Mouse (Mus musculus) hindbrain, embryonic 13.5 days (tissue): ENCODE results near the gene Map3k13. TPM values are rescaled to one million over a fixed set of nuclear protein-coding genes. Genes with fewer than 3 reads are reported as not detected.
A peak's percentile ranks its signal among the peaks of the same experiment; 100 is the strongest.

ENCODE experiments used
- ATAC-seq: fragments of 200-750 bp; cut with Nextera tagmentation; 2 replicates; pipeline ENCODE4 v1.8.0; 2017; ENCODE audit warnings: moderate TSS enrichment; ENCODE audit not compliant: low FRiP score
- H3K27ac ChIP-seq: fragments of 300-500 bp; sonication (generic); 2 replicates; pipeline ENCODE4 v1.5.1; 2015; ENCODE audit warnings: inconsistent platforms, mild to moderate bottlenecking, moderate library complexity
- H3K27me3 ChIP-seq: fragments of 300-500 bp; sonication (generic); 2 replicates; pipeline ENCODE4 v1.6.1; 2015; ENCODE audit warnings: mild to moderate bottlenecking, inconsistent platforms
- H3K36me3 ChIP-seq: fragments of 300-500 bp; sonication (generic); 2 replicates; pipeline ENCODE4 v1.6.1; 2015; ENCODE audit warnings: mild to moderate bottlenecking, inconsistent platforms
- H3K4me1 ChIP-seq: fragments of 300-500 bp; sonication (generic); replicated peaks from 2 replicates; pipeline ENCODE4 v1.6.1; 2015; ENCODE audit warnings: inconsistent platforms
- H3K4me2 ChIP-seq: fragments of 300-500 bp; sonication (generic); 2 replicates; pipeline ENCODE4 v1.6.1; 2015; ENCODE audit warnings: inconsistent platforms, mild to moderate bottlenecking, moderate library complexity
- H3K4me3 ChIP-seq: fragments of 300-500 bp; sonication (generic); 2 replicates; pipeline ENCODE4 v1.5.1; 2015; ENCODE audit warnings: mild to moderate bottlenecking, inconsistent platforms
- H3K9ac ChIP-seq: fragments of 300-500 bp; sonication (generic); 2 replicates; pipeline ENCODE4 v1.6.1; 2015; ENCODE audit warnings: mild to moderate bottlenecking, inconsistent platforms
- H3K9me3 ChIP-seq: fragments of 300-500 bp; sonication (generic); 2 replicates; pipeline ENCODE4 v1.6.1; 2016; ENCODE audit warnings: inconsistent platforms
- WGBS: fragments of 180-500 bp; shearing (Covaris S2); methylation state at CpG from one replicate; pipeline ENCODE4 v1.1.7; 2015; 5-methylcytosine and 5-hydroxymethylcytosine counted together
- polyA plus RNA-seq: library from polyadenylated mRNA; unstranded; fragments of >200 nt; fragmentation: Nextera tagmentation; extraction: Ambion mirVana; gene quantifications from 2 replicates; pipeline ENCODE4 v1.2.1, GENCODE M21; 2015

The Map3k13 gene
- polyA plus RNA-seq, 1 experiment from 2014 or later: 8.2 TPM

- Histone ChIP-seq H3K27me3 (no peaks in the 10 kb centered on the region), H3K4me1 (peaks cover 10% of the 10 kb centered on the region; the same call in 1 of the 2 replicates), H3K4me3 (no peak overlapping the region), H3K4me2 (no peak overlapping the region), H3K9ac (no peak overlapping the region), H3K9me3 (no peaks in the 10 kb centered on the region), H3K27ac (no peak overlapping the region), H3K36me3 (no peaks in the 10 kb centered on the region)
- 90% methylated on average over 8 of the region's 8 CpGs for WGBS
- no peak for ATAC-seq
Measured at GRCm38 (mm10) chr16:21834866-21835583, 40.9 kb downstream of the Map3k13 start.

GRCm38 (mm10) chr16:21835584-21835931 is 41.4 kb downstream of the Map3k13 start:
- ATAC-seq: no peak
- H3K9me3 ChIP-seq: no peaks in the 10 kb centered on the region
- no peak overlapping the region for H3K27ac ChIP-seq
- peaks cover 10% of the 10 kb centered on the region; the same call in 1 of the 2 replicates for H3K4me1 ChIP-seq
- no peak overlapping the region for H3K9ac ChIP-seq
- H3K36me3 ChIP-seq: no peaks in the 10 kb centered on the region
- no peak overlapping the region for H3K4me3 ChIP-seq
- WGBS: 55% methylated on average over 7 of the region's 7 CpGs
- H3K4me2 ChIP-seq: no peak overlapping the region
- H3K27me3 ChIP-seq: no peaks in the 10 kb centered on the region

DNA sequence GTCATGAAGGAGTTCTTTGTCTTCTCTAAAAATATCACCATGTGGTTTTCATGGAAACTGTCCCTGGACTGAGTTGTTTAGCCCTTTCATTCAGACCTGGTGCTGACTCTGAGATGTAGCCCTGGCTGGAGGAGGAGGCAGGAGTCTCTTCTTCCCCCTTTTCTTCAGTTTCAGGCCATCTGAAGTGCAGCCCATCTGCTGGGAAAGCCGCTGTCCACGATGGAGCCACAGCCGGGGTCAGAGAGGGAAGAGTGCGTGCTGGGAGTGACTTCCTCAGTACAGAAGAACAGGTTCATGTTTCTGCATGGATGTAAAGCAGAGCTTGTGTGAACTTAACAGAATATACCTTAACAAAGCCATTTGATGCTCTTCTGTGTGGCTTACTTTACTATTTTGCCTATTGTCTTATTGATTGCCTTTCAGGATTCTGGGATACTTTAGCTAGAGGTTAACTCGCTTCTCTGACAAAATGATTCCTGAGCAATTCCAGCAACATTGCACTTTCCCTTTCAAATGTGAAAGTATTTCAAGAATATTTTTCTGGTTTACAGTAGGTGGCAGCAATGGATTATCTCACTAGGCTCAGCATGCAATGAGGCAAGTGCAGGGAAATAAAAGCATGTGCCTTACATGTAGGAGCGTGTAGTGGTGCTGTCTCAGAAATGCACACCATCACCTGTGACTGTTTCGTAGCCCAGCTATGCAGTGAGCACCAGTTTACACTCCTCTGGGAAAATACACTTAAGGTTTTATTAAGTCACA is 42.3 kb downstream of the Map3k13 start:
- peak; percentile 73 for ATAC-seq
- WGBS: 70% methylated on average over 7 of the region's 7 CpGs
- Histone ChIP-seq H3K27me3 (no peaks in the 10 kb centered on the region), H3K36me3 (no peaks in the 10 kb centered on the region), H3K27ac (no peak overlapping the region), H3K4me3 (no peak overlapping the region), H3K4me1 (peaks cover 10% of the 10 kb centered on the region; the same call in 1 of the 2 replicates), H3K9me3 (no peaks in the 10 kb centered on the region), H3K9ac (no peak overlapping the region), H3K4me2 (no peak overlapping the region)

DNA sequence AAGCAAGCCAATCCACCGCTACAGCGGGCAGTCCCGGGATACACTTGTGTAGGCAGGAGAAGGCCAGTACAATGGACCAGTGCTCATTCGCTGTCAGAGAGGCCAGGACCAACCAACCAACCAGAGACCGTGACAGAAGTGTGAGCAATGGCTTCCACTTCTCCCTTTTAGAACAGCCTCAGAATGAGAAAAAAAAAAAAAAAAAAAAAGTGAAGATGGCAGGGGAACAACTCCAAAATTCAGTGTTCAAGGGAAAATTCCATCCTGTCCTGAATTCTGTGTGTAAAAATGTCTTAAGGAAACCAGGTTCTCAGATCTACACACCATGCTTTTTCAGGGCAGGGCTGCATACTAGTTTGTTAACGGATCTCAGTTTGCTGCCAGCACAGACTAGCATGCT is 43.5 kb downstream of the Map3k13 start:
- no peaks in the 10 kb centered on the region for H3K9me3 ChIP-seq
- no peak overlapping the region for H3K4me2 ChIP-seq
- no peaks in the 10 kb centered on the region for H3K27me3 ChIP-seq
- H3K9ac ChIP-seq: no peak overlapping the region
- H3K36me3 ChIP-seq: no peaks in the 10 kb centered on the region
- H3K27ac ChIP-seq: no peak overlapping the region
- WGBS: 85% methylated on average over 6 of the region's 6 CpGs
- ATAC-seq: no peak
- H3K4me1 ChIP-seq: peaks cover 10% of the 10 kb centered on the region; the same call in 1 of the 2 replicates
- H3K4me3 ChIP-seq: no peak overlapping the region

- Histone ChIP-seq H3K27me3 (no peaks in the 10 kb centered on the region), H3K4me1 (peaks cover 28% of the 10 kb centered on the region), H3K27ac (peak overlapping the region; percentile 93), H3K4me2 (peak overlapping the region; percentile 63), H3K9me3 (no peaks in the 10 kb centered on the region), H3K9ac (peak overlapping the region; percentile 83), H3K4me3 (peak overlapping the region; percentile 57), H3K36me3 (no peaks in the 10 kb centered on the region)
- peak; percentile 99 for ATAC-seq
- 0% methylated on average over 16 of the region's 16 CpGs for WGBS
Measured at GRCm38 (mm10) chr16:21845800-21846671, 51.9 kb downstream of the Map3k13 start.

DNA sequence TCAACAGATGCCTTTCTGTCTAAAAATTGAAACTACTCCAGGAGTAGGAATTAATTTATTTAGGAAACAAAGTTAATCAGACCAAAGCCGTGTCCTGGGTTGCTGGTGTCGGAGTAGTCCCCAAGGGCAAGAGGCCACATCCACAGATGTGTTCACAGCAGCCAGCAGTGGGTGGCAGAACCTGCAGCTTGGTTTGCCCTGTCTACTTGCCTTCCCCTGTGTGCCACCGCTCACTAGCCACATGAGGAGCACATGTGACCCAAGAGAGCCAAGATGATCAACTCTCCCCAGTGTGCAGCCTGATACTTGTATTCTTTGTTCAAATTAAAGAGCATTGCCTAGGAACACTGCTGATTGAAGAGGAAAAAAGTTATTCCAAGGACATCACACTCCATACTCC is 54.3 kb downstream of the Map3k13 start:
- 61% methylated on average over 3 of the region's 3 CpGs for WGBS

DNA sequence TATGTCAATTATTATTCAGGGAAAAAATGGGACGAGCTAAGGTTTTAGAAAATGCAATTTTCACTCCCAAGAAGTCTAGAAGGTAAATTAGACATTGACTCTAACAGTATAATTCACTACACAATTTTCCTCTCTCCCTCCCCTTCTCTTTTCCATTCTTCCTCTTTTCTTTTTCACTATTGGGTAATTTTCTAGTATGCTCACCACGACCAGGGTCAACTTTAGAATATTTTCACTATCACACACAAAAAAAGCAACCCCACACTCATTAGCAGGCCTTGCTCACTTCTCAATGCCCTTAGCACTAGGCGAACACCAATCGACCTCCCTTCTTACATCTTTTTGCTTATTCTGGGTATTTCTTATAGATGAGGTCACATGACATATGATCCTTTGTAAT is 54.7 kb downstream of the Map3k13 start:
- Histone ChIP-seq H3K4me1 (peaks cover 52% of the 10 kb centered on the region), H3K9ac (no peak overlapping the region), H3K4me2 (no peak overlapping the region; the same call in 1 of the 2 replicates), H3K36me3 (no peaks in the 10 kb centered on the region), H3K27ac (no peak overlapping the region), H3K27me3 (no peaks in the 10 kb centered on the region), H3K9me3 (no peaks in the 10 kb centered on the region), H3K4me3 (no peak overlapping the region)
- WGBS: 89% methylated on average over 4 of the region's 4 CpGs
- ATAC-seq: no peak

More for the DNA sequence above, 54.3 kb downstream of the Map3k13 start:
- no peaks in the 10 kb centered on the region for H3K9me3 ChIP-seq
- H3K36me3 ChIP-seq: no peaks in the 10 kb centered on the region
- H3K4me3 ChIP-seq: no peak overlapping the region
- no peak for ATAC-seq
- H3K27me3 ChIP-seq: no peaks in the 10 kb centered on the region
- H3K4me2 ChIP-seq: peak overlapping the region; percentile 15; the same call in 1 of the 2 replicates
- H3K4me1 ChIP-seq: peaks cover 48% of the 10 kb centered on the region
- no peak overlapping the region for H3K9ac ChIP-seq
- H3K27ac ChIP-seq: no peak overlapping the region

DNA sequence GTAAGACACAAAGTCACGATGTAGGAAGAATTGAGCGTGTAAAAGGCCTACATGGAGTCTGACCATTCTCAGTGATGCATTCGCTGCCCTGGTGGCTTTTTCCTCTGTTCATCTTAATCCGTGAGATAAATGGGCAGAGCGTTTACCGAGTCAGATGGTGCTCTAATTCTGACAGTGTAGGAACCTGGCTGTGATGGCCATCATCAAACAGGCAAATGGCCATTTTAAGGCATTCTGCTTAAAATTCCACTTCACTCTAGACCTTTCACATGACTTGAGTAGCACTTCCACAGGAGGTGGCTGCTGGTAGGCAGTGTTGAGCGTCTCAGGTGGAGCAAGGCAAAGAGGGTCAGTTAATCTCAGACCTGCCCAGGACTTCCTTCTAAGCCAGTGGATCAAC is 58.2 kb downstream of the Map3k13 start:
- peaks cover 76% of the 10 kb centered on the region for H3K4me1 ChIP-seq
- H3K9me3 ChIP-seq: no peaks in the 10 kb centered on the region
- no peaks in the 10 kb centered on the region for H3K36me3 ChIP-seq
- ATAC-seq: no peak
- WGBS: 78% methylated on average over 7 of the region's 7 CpGs
- no peak overlapping the region for H3K4me3 ChIP-seq
- H3K9ac ChIP-seq: no peak overlapping the region
- H3K27me3 ChIP-seq: no peaks in the 10 kb centered on the region
- H3K27ac ChIP-seq: peak overlapping the region; percentile 83
- H3K4me2 ChIP-seq: peak overlapping the region; percentile 40; the same call in 1 of the 2 replicates

- Histone ChIP-seq H3K27ac (peak overlapping the region; percentile 83), H3K9me3 (no peaks in the 10 kb centered on the region), H3K27me3 (no peaks in the 10 kb centered on the region), H3K36me3 (no peaks in the 10 kb centered on the region), H3K4me2 (peak overlapping the region; percentile 40), H3K4me3 (0 out of 2 replicates have a peak overlapping the region, but pooled peaks have one; percentile 9), H3K9ac (peak overlapping the region; percentile 1; the same call in 1 of the 2 replicates), H3K4me1 (peaks cover 78% of the 10 kb centered on the region)
- ATAC-seq: peak; percentile 49
- 36% methylated on average over 7 of the region's 7 CpGs for WGBS
Measured at GRCm38 (mm10) chr16:21853446-21853941, 59.3 kb downstream of the Map3k13 start.

GRCm38 (mm10) chr16:21854589-21855284 is 60.6 kb downstream of the Map3k13 start:
- H3K36me3 ChIP-seq: no peaks in the 10 kb centered on the region
- H3K27ac ChIP-seq: peak overlapping the region; percentile 83
- no peaks in the 10 kb centered on the region for H3K9me3 ChIP-seq
- H3K4me2 ChIP-seq: no peak overlapping the region
- H3K27me3 ChIP-seq: no peaks in the 10 kb centered on the region
- peaks cover 84% of the 10 kb centered on the region for H3K4me1 ChIP-seq
- WGBS: 81% methylated on average over 5 of the region's 5 CpGs
- no peak overlapping the region for H3K4me3 ChIP-seq
- no peak overlapping the region for H3K9ac ChIP-seq
- no peak for ATAC-seq

GRCm38 (mm10) chr16:21856134-21856533 is 62.0 kb downstream of the Map3k13 start:
- no peak overlapping the region for H3K27ac ChIP-seq
- no peak overlapping the region for H3K4me3 ChIP-seq
- H3K9me3 ChIP-seq: no peaks in the 10 kb centered on the region
- H3K4me2 ChIP-seq: no peak overlapping the region
- H3K9ac ChIP-seq: no peak overlapping the region
- H3K4me1 ChIP-seq: peaks cover 75% of the 10 kb centered on the region
- H3K36me3 ChIP-seq: no peaks in the 10 kb centered on the region
- 77% methylated on average over 5 of the region's 5 CpGs for WGBS
- ATAC-seq: no peak
- H3K27me3 ChIP-seq: no peaks in the 10 kb centered on the region
